Mouse (Mus musculus) T-helper 1 cell (primary cell): Measurements from ENCODE around the gene Hoxc4.

Source experiments
- in situ Hi-C: fragments of 300-600 bp; cut with MboI, MseI; formaldehyde crosslinking; loops from one replicate; pipeline ENCODE4 v1.15.1; 2025; ENCODE audit warnings: high pct_unique_total_duplicates

The Hoxc4 gene

DNA sequence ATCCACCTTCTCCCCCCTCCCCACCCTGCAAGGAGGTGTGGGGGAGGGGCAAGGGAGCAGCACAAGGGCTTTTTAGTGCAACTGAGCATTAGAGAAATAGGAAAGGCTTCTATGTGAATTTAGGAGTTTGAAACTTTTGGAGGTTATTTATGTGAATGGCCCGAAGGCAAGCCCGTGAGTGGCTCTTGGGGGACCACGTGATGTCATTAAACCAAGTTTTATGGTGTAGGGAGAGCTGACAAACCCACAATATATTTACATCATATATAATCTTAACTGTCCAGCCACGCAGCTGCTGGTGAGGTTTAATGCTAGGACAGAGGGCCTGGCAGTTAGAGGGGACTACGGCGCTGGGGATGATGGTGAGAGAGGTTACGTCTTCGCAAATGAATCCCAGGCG is at the start of gene Hoxc4:
TSS of gene Hoxc4 (plus strand) at position 299 of the 400 bp plus-strand sequence.
- in situ Hi-C loops = no loop called here

- in situ Hi-C loops = no loop called here
Measured at GRCm38 (mm10) chr15:102969296-102969695, 49.4 kb upstream of the Hoxc4 start.

GRCm38 (mm10) chr15:102970740-102971139 is 48.0 kb upstream of the Hoxc4 start:
- in situ Hi-C loops = no loop called here

DNA sequence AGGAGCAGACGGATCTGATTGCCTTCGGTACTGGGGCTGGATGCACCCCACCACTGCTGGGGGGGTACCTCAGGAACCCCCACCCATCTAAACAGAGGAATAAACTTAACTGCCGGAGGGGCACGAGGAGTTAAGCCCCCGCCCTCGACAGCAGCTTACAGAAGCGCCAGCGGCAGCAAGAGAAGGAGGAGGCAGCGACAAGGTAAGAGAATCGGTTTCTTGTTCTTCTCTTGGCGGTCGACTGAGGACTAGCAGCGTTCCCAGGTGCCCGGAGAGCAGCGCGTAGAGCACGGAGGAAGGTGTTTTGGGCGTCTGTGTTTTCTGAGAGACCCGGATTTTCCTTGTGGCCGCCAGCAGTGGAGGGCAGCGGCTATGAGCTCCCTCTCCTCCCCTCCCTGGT is 46.5 kb upstream of the Hoxc4 start:
- in situ Hi-C loops = no loop called here

- in situ Hi-C loops = no loop called here
Measured at GRCm38 (mm10) chr15:102972753-102973152, 46.0 kb upstream of the Hoxc4 start.

GRCm38 (mm10) chr15:102975034-102975433 is 43.7 kb upstream of the Hoxc4 start:
- in situ Hi-C loops = no loop called here

GRCm38 (mm10) chr15:102975688-102976111 is 43.0 kb upstream of the Hoxc4 start:
- in situ Hi-C loops = no loop called here

- in situ Hi-C loops = no loop called here
Measured at GRCm38 (mm10) chr15:102976171-102976570, 42.6 kb upstream of the Hoxc4 start, which contains the start of gene Hoxc9. Gene Hoxc9 (plus strand): TSS chr15:102976439.

DNA sequence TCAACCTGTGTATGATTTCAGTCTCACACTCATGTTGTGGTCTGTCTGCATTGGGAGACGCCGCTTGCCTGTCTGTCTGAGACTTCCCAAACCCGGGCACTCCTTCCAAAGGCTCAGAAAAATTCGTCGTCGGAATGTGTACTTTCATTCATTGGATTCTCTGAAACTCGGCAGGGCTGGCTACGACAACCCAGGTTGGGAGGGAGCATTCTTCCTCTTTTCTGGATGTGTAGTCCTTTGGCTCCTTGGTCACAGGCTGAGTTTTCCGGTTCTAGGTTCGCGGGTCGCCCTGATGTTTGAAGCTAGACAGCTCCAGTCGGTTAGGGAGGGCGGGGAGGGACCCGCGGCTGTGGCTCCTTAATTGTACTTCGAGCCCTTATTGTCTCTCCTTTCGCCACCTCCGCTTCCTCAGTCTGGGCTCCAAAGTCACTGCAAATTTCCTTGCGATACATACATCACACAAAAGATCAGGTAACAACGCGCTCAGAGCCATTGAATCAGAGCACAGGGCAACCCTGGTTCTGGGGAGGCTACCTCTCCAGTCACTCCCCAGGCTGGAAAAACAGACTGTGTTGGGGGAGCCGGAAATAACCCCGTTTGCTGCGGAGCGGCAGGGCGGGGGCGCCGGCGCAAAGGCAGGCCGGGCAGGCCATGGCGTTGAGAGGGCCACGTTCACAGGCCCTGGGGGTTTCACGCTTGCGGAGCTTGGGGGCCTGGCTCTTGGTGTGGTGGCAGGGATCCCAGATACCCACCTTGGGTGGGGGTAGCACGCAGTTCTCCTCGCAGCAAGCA is 41.9 kb upstream of the Hoxc4 start:
- in situ Hi-C loops = no loop called here

DNA sequence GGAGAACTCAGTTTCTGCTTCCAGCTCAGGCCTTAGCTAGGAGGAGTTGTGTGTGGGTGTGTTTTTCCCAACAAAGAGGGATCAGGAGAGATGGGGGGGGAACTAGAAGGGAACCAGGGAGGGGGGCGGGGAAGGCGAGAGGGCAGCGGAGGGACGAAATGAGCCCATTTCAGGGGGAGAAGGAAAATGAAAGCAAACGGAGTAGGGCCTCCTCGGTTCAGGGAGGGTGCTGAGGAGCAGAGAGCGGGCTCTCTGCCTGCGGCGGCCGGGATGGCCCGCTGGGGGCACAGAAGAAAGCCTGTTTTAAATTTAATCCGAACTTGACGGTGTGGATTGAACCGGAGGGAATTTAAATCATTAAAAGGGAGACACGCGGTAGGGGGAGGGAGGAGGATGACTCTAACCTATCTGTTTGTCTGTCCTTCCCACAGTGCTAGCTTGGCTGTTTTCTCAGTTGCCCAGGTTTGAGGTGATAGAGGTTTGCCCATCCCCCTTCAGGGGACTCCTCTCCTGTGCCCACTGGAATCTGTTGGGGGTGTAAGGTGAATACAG is 41.2 kb upstream of the Hoxc4 start:
- in situ Hi-C loops = no loop called here

DNA sequence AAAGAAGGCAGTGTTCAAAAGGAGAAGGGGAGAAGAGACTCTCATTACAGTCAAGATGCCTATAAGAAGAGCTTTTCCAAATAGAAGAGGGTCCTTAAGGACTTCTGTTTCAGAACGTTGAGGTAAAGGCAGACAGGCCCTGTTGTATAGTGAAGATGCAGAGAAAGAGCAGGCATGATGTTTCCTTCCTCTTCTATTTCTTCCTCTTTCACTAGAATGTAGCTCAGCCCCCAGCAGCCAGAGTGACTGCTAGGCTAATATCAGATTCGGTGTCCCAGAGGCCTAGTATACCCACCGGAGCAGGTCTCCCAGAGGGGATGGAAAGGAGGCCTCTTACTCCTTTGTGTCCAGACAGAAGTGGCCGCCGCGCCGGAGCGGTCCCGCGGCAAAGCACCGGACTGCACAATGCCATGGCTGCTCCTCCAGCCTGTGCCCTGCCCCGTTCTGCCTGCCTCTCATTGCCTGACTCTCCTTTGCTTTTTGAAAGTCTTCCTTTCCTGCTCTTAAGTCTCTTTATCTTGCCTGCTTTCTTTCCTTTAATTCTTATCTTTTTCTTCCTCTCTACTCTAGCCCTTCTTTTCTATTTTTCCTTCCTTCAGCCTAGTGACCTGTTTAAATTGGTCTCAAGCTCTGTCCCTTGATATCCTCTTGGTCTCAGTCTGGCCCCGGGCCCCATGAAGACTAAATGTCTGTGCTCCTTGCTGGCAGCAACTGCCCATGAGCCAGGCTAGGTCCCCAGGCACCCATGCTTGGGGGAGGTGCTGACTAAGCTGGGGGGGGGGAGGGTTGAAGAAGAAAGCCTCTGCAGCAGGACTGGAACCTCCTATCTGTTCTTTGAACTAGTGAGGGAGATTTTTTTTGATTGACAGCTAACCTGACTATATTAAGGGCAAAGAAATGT is 39.9 kb upstream of the Hoxc4 start:
- in situ Hi-C loops = no loop called here

DNA sequence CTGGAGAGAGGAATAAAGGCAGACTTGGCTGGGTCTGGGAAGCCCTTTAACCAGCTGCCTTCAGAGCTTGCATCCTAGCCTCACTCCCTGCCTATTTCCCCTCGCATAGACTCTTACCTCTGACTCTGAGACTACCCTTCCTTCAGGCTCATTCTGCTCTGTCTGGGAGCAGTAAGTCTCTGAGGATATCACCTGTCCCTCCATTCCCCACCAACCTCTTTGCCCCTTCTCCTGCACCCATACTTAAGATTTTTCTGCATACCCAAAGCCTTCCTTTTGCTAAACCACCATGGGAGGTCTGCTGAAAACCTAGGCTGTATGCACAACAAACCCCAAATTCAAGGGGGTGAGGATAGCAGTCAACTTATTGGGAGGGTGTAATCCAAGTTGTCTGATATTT is 38.8 kb upstream of the Hoxc4 start:
- in situ Hi-C loops = no loop called here

DNA sequence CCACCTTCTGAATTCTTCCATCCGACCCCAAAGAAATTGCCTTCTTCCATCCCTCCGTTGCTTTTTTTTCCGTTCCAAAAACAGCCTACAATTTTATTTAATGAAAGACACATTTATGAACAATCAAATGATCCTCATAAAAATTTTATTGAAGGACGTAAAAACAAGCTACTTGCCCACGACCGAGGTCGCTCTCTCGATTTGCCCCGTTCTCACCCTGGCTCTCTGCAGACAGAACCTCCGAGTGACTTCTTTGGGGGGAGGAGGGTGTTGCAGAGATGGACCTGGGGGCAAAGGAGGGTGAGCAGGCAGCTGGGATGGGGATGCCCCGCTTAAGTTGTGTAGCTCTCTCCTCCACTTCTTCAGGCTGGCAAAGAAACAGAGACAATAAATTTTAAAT is 38.4 kb upstream of the Hoxc4 start:
- in situ Hi-C loops = no loop called here

GRCm38 (mm10) chr15:102980912-102981311 is 37.8 kb upstream of the Hoxc4 start:
- in situ Hi-C loops = no loop called here

GRCm38 (mm10) chr15:102981379-102982288 is 37.1 kb upstream of the Hoxc4 start:
- in situ Hi-C loops = no loop called here

DNA sequence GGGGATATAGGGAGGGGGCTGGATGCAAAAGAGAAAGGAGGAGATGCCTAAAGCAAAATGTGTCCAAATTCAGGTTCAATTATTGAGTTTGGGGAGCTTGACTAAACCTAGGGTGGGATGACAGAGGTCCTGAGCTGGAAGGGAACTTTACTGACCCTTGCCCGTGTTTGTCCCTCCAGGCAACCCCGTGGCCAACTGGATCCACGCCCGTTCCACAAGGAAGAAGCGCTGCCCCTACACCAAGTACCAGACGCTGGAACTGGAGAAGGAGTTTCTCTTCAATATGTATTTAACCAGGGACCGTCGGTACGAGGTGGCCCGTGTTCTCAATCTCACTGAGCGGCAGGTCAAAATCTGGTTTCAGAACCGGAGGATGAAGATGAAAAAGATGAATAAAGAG is 35.0 kb upstream of the Hoxc4 start:
- in situ Hi-C loops = no loop called here

GRCm38 (mm10) chr15:102984521-102984920 is 34.2 kb upstream of the Hoxc4 start:
- in situ Hi-C loops = no loop called here

GRCm38 (mm10) chr15:102984925-102985324 is 33.8 kb upstream of the Hoxc4 start:
- in situ Hi-C loops = loop anchor here (5.0 kb wide), 2 partner anchors 187 to 332 kb away; no protein-coding TSS in a partner anchor

- in situ Hi-C loops = loop anchor here (5.0 kb wide), 2 partner anchors 185 to 330 kb away; no protein-coding TSS in a partner anchor
Measured at GRCm38 (mm10) chr15:102987124-102987833, 31.5 kb upstream of the Hoxc4 start.

DNA sequence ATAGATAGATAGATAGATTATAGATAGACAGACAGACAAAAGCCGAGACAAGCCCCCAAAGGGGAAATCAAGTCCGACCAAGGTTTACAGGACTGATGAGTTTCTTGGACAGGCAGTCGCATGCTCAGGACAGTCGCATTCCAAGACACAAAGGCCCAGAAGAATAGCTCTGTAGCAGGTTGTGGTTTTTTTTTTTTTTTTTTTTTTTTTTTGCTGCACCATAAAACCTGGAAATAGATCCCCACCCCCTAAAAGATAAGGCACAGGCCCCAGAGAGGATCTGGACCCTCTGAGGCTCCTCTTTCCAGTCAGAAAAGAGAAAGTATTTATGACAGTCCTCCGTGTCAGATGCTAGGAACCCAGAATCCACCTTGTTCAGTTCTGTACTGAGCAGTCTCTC is 30.7 kb upstream of the Hoxc4 start:
- in situ Hi-C loops = loop anchor here (5.0 kb wide), 2 partner anchors 184 to 329 kb away; no protein-coding TSS in a partner anchor
